Mouse (Mus musculus): ENCODE data around the gene Ilf3.
"Not testable (repeated sequence)": the region's sequence is repeated elsewhere in the genome, so short reads cannot be mapped to it uniquely, and the experiment has no call there.

Ilf3 gene

DNA sequence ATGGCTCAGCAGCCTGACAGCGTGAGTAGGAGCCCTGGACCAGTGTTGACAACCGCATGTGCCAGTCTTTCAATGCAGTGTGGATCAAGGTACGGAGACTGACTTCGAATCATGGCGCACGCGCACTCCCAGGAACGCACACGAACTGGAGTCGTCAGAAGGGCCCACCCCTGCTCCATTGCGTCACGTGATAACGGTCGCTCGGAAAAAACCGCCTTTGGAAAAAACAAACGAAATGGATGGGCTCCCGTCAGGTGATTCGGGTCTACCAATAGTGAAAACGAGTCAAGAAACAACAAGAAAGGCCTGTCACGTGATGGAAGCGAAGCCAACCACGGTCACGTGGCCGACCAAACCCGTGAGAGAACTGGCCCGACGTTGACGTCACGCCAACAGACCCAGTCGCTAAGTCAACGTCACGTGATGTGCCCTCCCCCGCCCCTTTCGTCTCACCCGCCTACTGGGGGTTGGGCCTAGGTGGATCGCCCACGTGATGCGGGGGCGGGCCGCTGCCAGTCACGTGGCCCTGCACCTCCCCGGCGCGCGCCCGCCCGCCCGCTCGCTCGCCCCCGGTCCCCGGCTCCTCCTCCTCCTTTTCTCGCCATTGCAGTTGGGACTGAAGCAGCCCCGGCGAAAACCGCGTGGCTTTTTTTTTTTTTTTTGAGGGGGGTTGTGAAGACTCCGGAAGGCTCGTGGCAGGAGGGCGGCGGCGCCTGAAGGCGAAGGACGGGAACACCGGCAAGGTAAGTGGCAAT lies at the start of gene Ilf3:
Ilf3 (plus strand) TSS at position 515 of the 755 bp plus-strand sequence.
- DNase-seq (ENCODE audit: low read depth, low spot score) = peak; percentile 100
- H3K27me3 ChIP-seq (ENCODE audit: control insufficient read depth, insufficient read depth, low read length, poor library complexity, severe bottlenecking) = no peaks in the 10 kb centered on the region
- peaks cover 2% of the 10 kb centered on the region for H3K36me3 ChIP-seq (ENCODE audit: control insufficient read depth, insufficient read depth, low read length, poor library complexity, severe bottlenecking)

DNA sequence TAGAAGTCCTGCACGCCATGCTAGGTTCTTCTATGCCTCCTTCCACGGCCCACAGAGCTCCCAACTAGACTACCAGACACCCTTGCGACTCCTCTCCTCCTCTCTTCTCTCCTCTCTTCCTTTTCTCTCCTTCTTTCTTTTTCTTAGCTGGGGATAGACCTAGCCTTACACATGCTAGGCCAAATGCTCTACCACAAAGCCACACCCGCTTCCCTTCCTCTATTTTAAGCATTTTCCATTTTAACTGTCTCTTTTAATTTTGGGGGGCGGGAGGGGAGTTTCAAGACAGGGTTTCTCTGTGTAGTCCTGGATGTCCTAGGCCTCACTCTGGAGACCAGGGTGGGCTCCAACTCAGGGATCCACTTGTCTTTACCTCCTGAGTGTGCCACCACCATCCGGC lies 48.9 kb upstream of the Ilf3 start:
- no peak for DNase-seq (ENCODE audit: low read depth, low spot score)
- H3K27me3 ChIP-seq (ENCODE audit: control insufficient read depth, insufficient read depth, low read length, poor library complexity, severe bottlenecking) = no peaks in the 10 kb centered on the region
- no peaks in the 10 kb centered on the region for H3K36me3 ChIP-seq (ENCODE audit: control insufficient read depth, insufficient read depth, low read length, poor library complexity, severe bottlenecking)

DNA sequence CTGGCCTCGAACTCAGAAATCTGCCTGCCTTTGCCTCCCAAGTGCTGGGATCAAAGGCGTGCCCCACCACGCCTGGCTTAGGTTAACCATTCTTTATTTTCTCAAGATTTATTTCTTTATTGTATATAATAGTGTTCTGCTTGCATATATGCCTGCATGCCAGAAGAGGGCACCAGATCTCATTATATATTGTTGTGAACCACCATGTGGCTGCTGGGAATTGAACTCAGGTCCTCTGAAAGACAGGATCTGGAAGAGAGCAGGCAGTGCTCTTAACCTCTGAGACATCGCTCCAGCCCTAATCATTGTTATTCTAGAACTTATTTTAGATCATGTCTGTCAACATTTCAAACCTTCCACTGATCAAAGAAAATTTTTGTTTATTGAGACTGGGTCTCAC lies 48.2 kb upstream of the Ilf3 start:
- Histone ChIP-seq H3K36me3 (ENCODE audit: control insufficient read depth, insufficient read depth, low read length, poor library complexity, severe bottlenecking) (no peaks in the 10 kb centered on the region), H3K27me3 (ENCODE audit: control insufficient read depth, insufficient read depth, low read length, poor library complexity, severe bottlenecking) (no peaks in the 10 kb centered on the region)
- no peak for DNase-seq (ENCODE audit: low read depth, low spot score)

DNA sequence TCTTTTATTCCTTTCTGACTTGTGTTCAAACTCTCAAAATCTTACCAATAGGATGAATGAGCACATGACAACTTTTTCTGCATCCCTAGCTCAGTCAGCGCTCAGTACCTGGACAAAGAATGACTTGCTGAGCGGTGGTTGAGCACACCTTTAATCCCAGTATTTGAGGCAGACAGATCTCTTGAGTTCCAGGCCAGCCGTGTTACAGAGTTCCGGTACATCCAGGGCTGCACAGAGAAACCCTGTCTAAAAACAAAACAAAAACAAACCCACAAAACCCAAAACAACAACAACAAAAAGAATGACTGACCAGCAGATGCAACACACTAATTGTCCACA lies 47.4 kb upstream of the Ilf3 start:
- no peaks in the 10 kb centered on the region for H3K36me3 ChIP-seq (ENCODE audit: control insufficient read depth, insufficient read depth, low read length, poor library complexity, severe bottlenecking)
- H3K27me3 ChIP-seq (ENCODE audit: control insufficient read depth, insufficient read depth, low read length, poor library complexity, severe bottlenecking) = no peaks in the 10 kb centered on the region
- DNase-seq (ENCODE audit: low read depth, low spot score) = peak; percentile 32

- Histone ChIP-seq H3K27me3 (ENCODE audit: control insufficient read depth, insufficient read depth, low read length, poor library complexity, severe bottlenecking) (no peaks in the 10 kb centered on the region), H3K36me3 (ENCODE audit: control insufficient read depth, insufficient read depth, low read length, poor library complexity, severe bottlenecking) (no peaks in the 10 kb centered on the region)
- peak; percentile 90 for DNase-seq (ENCODE audit: low read depth, low spot score)
Observed at GRCm38 (mm10) chr9:21320619-21321512, 46.8 kb upstream of the Ilf3 start, which contains the start of gene Slc44a2. Gene Slc44a2, plus strand, starts transcription at chr9:21320698.

- Histone ChIP-seq H3K36me3 (ENCODE audit: control insufficient read depth, insufficient read depth, low read length, poor library complexity, severe bottlenecking) (no peaks in the 10 kb centered on the region), H3K27me3 (ENCODE audit: control insufficient read depth, insufficient read depth, low read length, poor library complexity, severe bottlenecking) (no peaks in the 10 kb centered on the region)
- DNase-seq (ENCODE audit: low read depth, low spot score) = peak; percentile 79
Observed at GRCm38 (mm10) chr9:21321513-21321835, 46.2 kb upstream of the Ilf3 start.

DNA sequence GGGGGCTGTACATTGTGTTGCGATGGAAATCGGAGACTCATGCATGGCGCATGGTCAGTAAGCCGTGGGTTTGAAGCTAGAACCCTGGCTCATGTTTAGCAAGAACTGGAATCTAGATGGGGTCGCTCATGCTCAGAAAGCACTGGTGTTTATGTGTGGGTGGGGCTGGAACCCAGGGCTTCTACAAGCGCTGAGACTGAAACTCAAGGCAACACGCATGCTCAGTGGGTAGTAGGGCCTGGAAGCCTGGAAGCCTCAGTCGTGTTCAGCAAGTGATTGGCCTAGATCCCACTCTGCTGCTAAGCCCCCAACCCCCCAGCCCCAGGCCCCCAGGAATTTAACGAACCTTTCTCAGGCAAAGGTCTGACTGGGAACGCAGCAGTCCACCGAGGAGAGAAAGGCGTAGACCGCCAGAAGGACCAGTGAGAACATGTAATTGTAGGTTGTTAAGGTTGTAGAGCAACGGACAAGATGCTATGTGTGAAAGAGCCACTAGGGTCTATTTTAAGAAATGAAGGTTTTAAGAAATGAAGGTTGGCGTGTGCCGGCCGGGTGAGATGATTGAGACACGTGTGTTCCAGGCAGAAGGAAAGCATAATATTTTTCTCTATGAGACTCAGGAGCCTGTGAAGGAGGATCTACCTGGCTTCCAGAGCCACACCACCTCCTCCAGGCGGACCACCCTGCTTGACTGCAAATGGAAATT lies 45.3 kb upstream of the Ilf3 start:
- peak; percentile 64 for DNase-seq (ENCODE audit: low read depth, low spot score)
- Histone ChIP-seq H3K36me3 (ENCODE audit: control insufficient read depth, insufficient read depth, low read length, poor library complexity, severe bottlenecking) (no peaks in the 10 kb centered on the region), H3K27me3 (ENCODE audit: control insufficient read depth, insufficient read depth, low read length, poor library complexity, severe bottlenecking) (no peaks in the 10 kb centered on the region)

DNA sequence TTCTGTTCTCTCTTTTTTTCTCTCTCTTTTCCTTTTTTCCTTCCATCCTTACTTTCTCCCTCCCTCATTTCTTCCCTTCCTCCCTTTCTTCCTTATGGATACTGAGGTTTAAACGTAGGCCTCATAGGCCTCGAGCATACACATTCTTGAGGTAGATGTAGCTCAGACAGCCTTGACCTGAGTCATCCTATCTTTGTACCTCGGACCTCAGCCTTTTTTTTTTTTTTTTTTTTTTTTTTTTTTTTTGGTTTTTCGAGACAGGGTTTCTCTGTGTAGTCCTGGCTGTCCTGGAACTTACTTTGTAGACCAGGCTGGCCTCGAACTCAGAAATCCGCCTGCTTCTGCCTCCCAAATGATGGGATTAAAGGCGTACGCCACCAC lies 44.8 kb upstream of the Ilf3 start:
- DNase-seq (ENCODE audit: low read depth, low spot score); H3K27me3 ChIP-seq (ENCODE audit: control insufficient read depth, insufficient read depth, low read length, poor library complexity, severe bottlenecking); H3K36me3 ChIP-seq (ENCODE audit: control insufficient read depth, insufficient read depth, low read length, poor library complexity, severe bottlenecking): not testable (repeated sequence)

DNA sequence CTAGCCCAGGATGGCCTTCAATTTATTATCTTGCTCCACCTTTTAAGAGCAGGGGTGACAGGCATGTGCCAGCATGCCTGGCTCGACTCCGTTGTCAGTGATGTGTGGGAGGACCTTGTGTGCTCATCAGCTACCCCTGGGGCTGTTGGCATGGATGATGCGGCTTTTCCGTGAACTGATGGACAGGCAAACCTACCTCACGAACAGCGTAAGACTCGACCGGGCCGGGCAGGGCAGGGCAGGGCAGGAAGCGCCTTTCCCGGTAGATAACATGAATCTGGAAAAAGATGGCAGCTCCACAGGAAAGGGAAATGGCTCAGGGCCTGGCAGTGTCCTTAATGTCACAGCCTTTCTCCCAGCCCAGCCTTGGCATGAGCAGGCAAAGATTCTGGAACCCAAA lies 43.4 kb upstream of the Ilf3 start:
- Histone ChIP-seq H3K36me3 (ENCODE audit: control insufficient read depth, insufficient read depth, low read length, poor library complexity, severe bottlenecking) (no peaks in the 10 kb centered on the region), H3K27me3 (ENCODE audit: control insufficient read depth, insufficient read depth, low read length, poor library complexity, severe bottlenecking) (no peaks in the 10 kb centered on the region)
- DNase-seq (ENCODE audit: low read depth, low spot score) = no peak

GRCm38 (mm10) chr9:21327569-21327968 lies 40.1 kb upstream of the Ilf3 start:
- Histone ChIP-seq H3K36me3 (ENCODE audit: control insufficient read depth, insufficient read depth, low read length, poor library complexity, severe bottlenecking) (no peaks in the 10 kb centered on the region), H3K27me3 (ENCODE audit: control insufficient read depth, insufficient read depth, low read length, poor library complexity, severe bottlenecking) (no peaks in the 10 kb centered on the region)
- DNase-seq (ENCODE audit: low read depth, low spot score) = peak; percentile 61

DNA sequence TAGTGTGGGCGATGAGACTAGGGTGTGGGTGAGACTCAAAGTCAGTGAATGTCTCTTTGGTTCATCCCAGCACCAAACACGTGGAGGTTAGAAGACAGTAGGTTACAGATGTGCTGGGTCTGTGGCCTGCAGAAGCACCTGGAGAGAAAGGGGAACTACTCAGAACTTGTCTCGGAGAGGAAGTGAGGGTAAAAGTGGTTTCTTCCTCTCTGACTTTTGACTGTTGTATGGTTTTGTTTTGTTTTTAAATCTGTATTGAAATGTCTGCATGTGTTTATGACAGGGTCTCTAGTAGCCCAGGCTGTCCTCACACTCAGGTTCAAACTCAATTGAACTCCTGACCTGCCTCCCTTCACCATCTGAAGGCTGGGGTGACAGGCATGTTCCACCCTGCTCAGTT lies 39.6 kb upstream of the Ilf3 start:
- H3K36me3 ChIP-seq (ENCODE audit: control insufficient read depth, insufficient read depth, low read length, poor library complexity, severe bottlenecking) = no peaks in the 10 kb centered on the region
- DNase-seq (ENCODE audit: low read depth, low spot score) = peak; percentile 87

GRCm38 (mm10) chr9:21329041-21329440 lies 38.6 kb upstream of the Ilf3 start:
- no peak for DNase-seq (ENCODE audit: low read depth, low spot score)
- Histone ChIP-seq H3K27me3 (ENCODE audit: control insufficient read depth, insufficient read depth, low read length, poor library complexity, severe bottlenecking) (no peaks in the 10 kb centered on the region), H3K36me3 (ENCODE audit: control insufficient read depth, insufficient read depth, low read length, poor library complexity, severe bottlenecking) (no peaks in the 10 kb centered on the region)

More for the DNA sequence above, 39.6 kb upstream of the Ilf3 start:
- no peaks in the 10 kb centered on the region for H3K27me3 ChIP-seq (ENCODE audit: control insufficient read depth, insufficient read depth, low read length, poor library complexity, severe bottlenecking)

DNA sequence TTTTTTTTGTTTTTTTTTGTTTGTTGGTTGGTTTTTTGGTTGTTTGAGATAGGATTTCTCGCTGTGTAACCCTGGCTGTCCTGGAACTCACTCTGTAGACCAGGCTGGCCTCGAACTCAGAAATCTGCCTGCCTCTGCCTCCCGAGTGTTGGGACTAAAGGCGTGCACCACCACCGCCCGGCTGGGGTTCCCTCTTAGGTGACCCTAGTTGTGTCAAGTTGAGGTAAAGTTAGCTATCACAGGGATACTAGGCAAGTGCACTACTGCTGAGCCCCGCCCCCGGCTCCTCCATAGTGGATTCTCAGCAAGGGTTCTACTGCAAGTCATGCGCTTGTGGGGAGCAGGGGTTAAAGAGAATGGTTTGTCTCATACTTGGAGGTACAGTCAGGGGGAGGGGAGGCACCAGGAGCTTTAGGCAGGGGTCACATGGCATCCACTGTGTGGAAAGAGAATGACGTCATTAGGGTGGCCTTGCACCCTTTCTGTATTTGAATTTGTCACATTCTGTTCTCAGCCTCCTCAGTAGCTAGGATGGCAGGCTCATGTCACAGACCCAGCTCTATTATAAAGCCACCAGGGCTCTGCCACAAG lies 37.9 kb upstream of the Ilf3 start:
- Histone ChIP-seq H3K36me3 (ENCODE audit: control insufficient read depth, insufficient read depth, low read length, poor library complexity, severe bottlenecking) (no peaks in the 10 kb centered on the region; the same call in 1 of the 2 replicates), H3K27me3 (ENCODE audit: control insufficient read depth, insufficient read depth, low read length, poor library complexity, severe bottlenecking) (no peaks in the 10 kb centered on the region)
- peak; percentile 72 for DNase-seq (ENCODE audit: low read depth, low spot score)

DNA sequence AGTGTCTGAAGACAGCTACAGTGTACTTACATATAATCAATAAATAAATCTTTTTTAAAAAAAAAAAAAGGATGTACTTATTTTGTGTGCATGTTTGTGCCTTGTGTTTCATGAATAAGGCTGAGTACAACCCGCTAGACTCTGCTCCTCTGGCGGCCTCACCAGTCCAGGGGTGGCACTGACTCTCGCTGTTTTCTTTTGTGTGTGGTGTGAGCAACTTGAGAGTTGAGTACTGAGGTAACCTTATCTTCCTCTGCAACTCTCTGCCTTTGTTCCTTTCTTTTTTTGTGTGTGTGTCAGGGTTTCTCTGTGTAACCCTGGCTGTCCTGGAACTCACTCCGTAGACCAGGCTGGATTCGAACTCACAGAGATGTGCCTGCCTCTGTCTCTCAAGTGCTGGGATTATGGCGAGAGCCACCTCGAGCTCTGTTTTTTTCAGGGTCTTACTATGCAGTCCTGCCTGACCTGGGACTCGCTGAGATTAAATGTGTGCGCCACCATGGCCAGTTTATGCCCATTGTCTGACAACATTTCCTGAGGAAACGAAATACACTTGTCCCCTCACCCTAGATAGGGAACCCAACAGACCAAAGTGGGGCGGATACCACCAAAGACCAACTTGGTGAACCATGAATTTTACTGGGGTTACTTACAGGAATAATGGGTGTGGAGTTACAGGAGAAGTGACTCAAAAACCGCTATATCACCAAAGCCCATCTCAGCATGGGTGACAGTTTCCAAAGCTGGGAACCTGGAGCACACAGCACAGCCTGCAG lies 36.1 kb upstream of the Ilf3 start:
- no peak for DNase-seq (ENCODE audit: low read depth, low spot score)
- Histone ChIP-seq H3K36me3 (ENCODE audit: control insufficient read depth, insufficient read depth, low read length, poor library complexity, severe bottlenecking) (no peaks in the 10 kb centered on the region; the same call in 1 of the 2 replicates), H3K27me3 (ENCODE audit: control insufficient read depth, insufficient read depth, low read length, poor library complexity, severe bottlenecking) (no peaks in the 10 kb centered on the region)

Data from splenic B cell, adult 2 months (primary cell).